Mouse (Mus musculus) myocyte (in vitro differentiated cells): ENCODE measurements at regions not wholly inside any gene's neighbourhood (a gene's known extent, or its start where the extent isn't known, plus 50 kb on each side); places are given as distances from the start of the nearest gene placed in this dataset.

Experiments
- E2F4 ChIP-seq: IDR thresholded peaks from one replicate; pipeline ENCODE4 v1.6.1; 2011; ENCODE audit warnings: mild to moderate bottlenecking, control low read depth, moderate library complexity; ENCODE audit not compliant: insufficient read depth
- MAX ChIP-seq: IDR thresholded peaks from one replicate; pipeline ENCODE4 v1.6.1; 2011; ENCODE audit warnings: low read depth, mild to moderate bottlenecking, control low read depth
- POLR2A ChIP-seq: IDR thresholded peaks from one replicate; pipeline ENCODE4 v1.6.1; 2011; ENCODE audit warnings: low read depth, mild to moderate bottlenecking, control low read depth, moderate library complexity; ENCODE audit not compliant: insufficient read length
- POLR2AphosphoS2 ChIP-seq: IDR thresholded peaks from one replicate; pipeline ENCODE4 v1.6.1; 2011; ENCODE audit warnings: low read depth, control low read depth; ENCODE audit not compliant: insufficient read length
- TCF12 ChIP-seq: IDR thresholded peaks from one replicate; pipeline ENCODE4 v1.6.1; 2011; ENCODE audit warnings: mild to moderate bottlenecking, control low read depth; ENCODE audit not compliant: poor library complexity, insufficient read depth, severe bottlenecking

DNA sequence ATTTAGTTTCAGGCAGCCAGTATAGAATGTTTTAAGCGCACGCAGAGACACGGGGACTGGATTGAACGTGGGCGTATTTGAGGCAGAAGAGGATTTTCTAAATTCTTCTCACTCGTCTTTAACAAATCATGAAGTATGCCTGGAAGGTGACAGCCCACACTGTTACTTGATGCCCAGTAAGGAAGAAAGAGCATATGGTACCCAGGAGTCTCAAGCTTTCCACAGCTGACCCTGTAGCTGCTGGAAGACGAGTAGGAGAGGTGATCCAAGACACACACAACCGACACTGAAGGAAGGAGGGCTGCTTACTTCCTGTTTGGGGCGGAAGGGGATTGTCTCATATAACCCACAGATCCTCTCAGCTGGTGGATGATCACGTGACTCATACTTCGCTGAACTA lies 56.9 kb upstream of the Nphp3 start:
- TF ChIP-seq POLR2A (no peak), E2F4 (no peak), POLR2AphosphoS2 (no peak), TCF12 (no peak), MAX (no peak)
